Mouse (Mus musculus): ENCODE measurements around the gene Stum.
"Not testable (repeated sequence)": the region's sequence is repeated elsewhere in the genome, so short reads cannot be mapped to it uniquely, and the experiment has no call there.

Stum gene

GRCm38 (mm10) chr1:180404706-180405105, 78.6 kb downstream of the Stum start:
- no peak for DNase-seq (ENCODE audit: low read depth)

GRCm38 (mm10) chr1:180403694-180404606, 79.4 kb downstream of the Stum start:
- peak; percentile 81 for DNase-seq (ENCODE audit: low read depth)

GRCm38 (mm10) chr1:180403357-180403693, 80.0 kb downstream of the Stum start:
- no peak for DNase-seq (ENCODE audit: low read depth)

GRCm38 (mm10) chr1:180402481-180403081, 80.7 kb downstream of the Stum start:
- no peak for DNase-seq (ENCODE audit: low read depth)

GRCm38 (mm10) chr1:180401725-180402124, 81.6 kb downstream of the Stum start:
- DNase-seq (ENCODE audit: low read depth): no peak

- no peak for DNase-seq (ENCODE audit: low read depth)
Measured at GRCm38 (mm10) chr1:180400691-180401455, 82.4 kb downstream of the Stum start.

GRCm38 (mm10) chr1:180398446-180398845, 84.9 kb downstream of the Stum start:
- no peak for DNase-seq (ENCODE audit: low read depth)

- no peak for DNase-seq (ENCODE audit: low read depth)
Measured at GRCm38 (mm10) chr1:180397734-180398133, 85.6 kb downstream of the Stum start.

GRCm38 (mm10) chr1:180393873-180394272, 89.4 kb downstream of the Stum start:
- no peak for DNase-seq (ENCODE audit: low read depth)

GRCm38 (mm10) chr1:180393017-180393797, 90.1 kb downstream of the Stum start:
- no peak for DNase-seq (ENCODE audit: low read depth)

GRCm38 (mm10) chr1:180392137-180392798, 91.0 kb downstream of the Stum start:
- DNase-seq (ENCODE audit: low read depth): no peak

GRCm38 (mm10) chr1:180391575-180391945, 91.7 kb downstream of the Stum start:
- no peak for DNase-seq (ENCODE audit: low read depth)

- no peak for DNase-seq (ENCODE audit: low read depth)
Measured at GRCm38 (mm10) chr1:180390746-180391574, 92.3 kb downstream of the Stum start.

GRCm38 (mm10) chr1:180390321-180390731, 93.0 kb downstream of the Stum start:
- no peak for DNase-seq (ENCODE audit: low read depth)

GRCm38 (mm10) chr1:180389213-180389760, 94.0 kb downstream of the Stum start:
- DNase-seq (ENCODE audit: low read depth): not testable (repeated sequence)

GRCm38 (mm10) chr1:180388481-180388880, 94.8 kb downstream of the Stum start:
- DNase-seq (ENCODE audit: low read depth): no peak

- DNase-seq (ENCODE audit: low read depth): no peak
Measured at GRCm38 (mm10) chr1:180387750-180388480, 95.4 kb downstream of the Stum start.

GRCm38 (mm10) chr1:180386951-180387749, 96.2 kb downstream of the Stum start:
- DNase-seq (ENCODE audit: low read depth): peak; percentile 99

GRCm38 (mm10) chr1:180385308-180385707, 98.0 kb downstream of the Stum start:
- DNase-seq (ENCODE audit: low read depth): no peak
